Mouse (Mus musculus) CH12.LX (cell line): ENCODE measurements around the gene Man1a2. TPM values are rescaled to one million over a fixed set of nuclear protein-coding genes. Genes with fewer than 3 reads are reported as not detected.
A peak's percentile ranks its signal among the peaks of the same experiment; 100 is the strongest.

ENCODE experiments used
- DNase-seq: peaks from one replicate; pipeline ENCODE4 v3.0.0-alpha.2; 2013; ENCODE audit errors: extremely low read depth
- H3K27ac ChIP-seq: 2 replicates; pipeline ENCODE4 v1.5.1; 2012; ENCODE audit warnings: low read depth, mild to moderate bottlenecking, control low read depth, moderate library complexity; ENCODE audit not compliant: insufficient read depth
- H3K27me3 ChIP-seq: replicated peaks from 2 replicates; pipeline ENCODE3; 2012; ENCODE audit warnings: inconsistent platforms
- H3K36me3 ChIP-seq, 2 experiments: replicated peaks in 1 of 2; 2 replicates each; pipeline versions ENCODE3 to v1.6.1; 2012; ENCODE audit warnings: inconsistent platforms in 1 of 2, low read length in 1 of 2, mild to moderate bottlenecking in 1 of 2, mixed read lengths in 1 of 2, moderate library complexity in 1 of 2; ENCODE audit not compliant: control insufficient read depth in 1 of 2, insufficient read depth in 1 of 2
- H3K4me1 ChIP-seq, 2 experiments: 2 replicates each; pipeline ENCODE4 v1.6.1; 2012; ENCODE audit warnings: inconsistent platforms in 1 of 2, moderate library complexity in 1 of 2; ENCODE audit not compliant: insufficient read depth in 2 of 2, control insufficient read depth in 1 of 2
- H3K4me2 ChIP-seq: 2 replicates; pipeline ENCODE4 v1.6.1; 2012; ENCODE audit warnings: low read depth, mild to moderate bottlenecking, control low read depth; ENCODE audit not compliant: poor library complexity, insufficient read depth, severe bottlenecking
- H3K4me3 ChIP-seq, 3 experiments: fragments of 150-350 bp in 1 of 3; sonication (generic) in 1 of 3; replicated peaks in 1 of 3; 2 replicates each; pipeline versions ENCODE3 to v1.5.1; 2011 to 2012; ENCODE audit warnings: low read depth in 2 of 3, low read length in 2 of 3, mild to moderate bottlenecking in 2 of 3, moderate library complexity in 2 of 3, control low read depth in 1 of 3, improper control_type of control experiment in 1 of 3, inconsistent platforms in 1 of 3, mixed read lengths in 1 of 3; ENCODE audit not compliant: poor library complexity in 1 of 3
- H3K79me2 ChIP-seq: replicated peaks from 2 replicates; pipeline ENCODE4 v1.6.1; 2012; ENCODE audit warnings: mild to moderate bottlenecking, moderate library complexity; ENCODE audit not compliant: control insufficient read depth, poor library complexity, insufficient read depth, severe bottlenecking; ENCODE audit errors: extremely low read depth
- H3K9ac ChIP-seq: 2 replicates; pipeline ENCODE4 v1.6.1; 2012; ENCODE audit warnings: low read depth, mild to moderate bottlenecking, control low read depth, moderate library complexity; ENCODE audit not compliant: insufficient read depth
- H3K9me3 ChIP-seq: replicated peaks from 2 replicates; pipeline ENCODE3; 2012; ENCODE audit warnings: low read length, inconsistent platforms, mixed read lengths
- BHLHE40 ChIP-seq: IDR thresholded peaks from 2 replicates; pipeline ENCODE4 v1.6.1; 2011; ENCODE audit warnings: mild to moderate bottlenecking, low read depth, low read length, improper control_type of control experiment
- CHD2 ChIP-seq: IDR thresholded peaks from 2 replicates; pipeline ENCODE4 v1.6.1; 2011; ENCODE audit warnings: low read length, improper control_type of control experiment
- HCFC1 ChIP-seq: IDR thresholded peaks from 2 replicates; pipeline ENCODE4 v1.6.1; 2012; ENCODE audit warnings: low read depth, mild to moderate bottlenecking, inconsistent platforms, low read length, improper control_type of control experiment
- JUN ChIP-seq: IDR thresholded peaks from 2 replicates; pipeline ENCODE4 v1.6.1; 2011; ENCODE audit warnings: low read depth, mild to moderate bottlenecking, low read length, improper control_type of control experiment, moderate library complexity; ENCODE audit not compliant: insufficient read depth
- KAT2A ChIP-seq: IDR thresholded peaks from 2 replicates; pipeline ENCODE4 v1.6.1; 2012; ENCODE audit warnings: low read length, improper control_type of control experiment, inconsistent platforms; ENCODE audit not compliant: insufficient replicate concordance
- MAX ChIP-seq: IDR thresholded peaks from 2 replicates; pipeline ENCODE4 v1.6.1; 2011; ENCODE audit warnings: low read length, improper control_type of control experiment
- MAZ ChIP-seq: IDR thresholded peaks from 2 replicates; pipeline ENCODE4 v1.6.1; 2012; ENCODE audit warnings: low read depth, mild to moderate bottlenecking, inconsistent platforms, low read length, improper control_type of control experiment, moderate library complexity
- MXI1 ChIP-seq: IDR thresholded peaks from 2 replicates; pipeline ENCODE4 v1.6.1; 2011; ENCODE audit warnings: mild to moderate bottlenecking, low read depth, low read length, improper control_type of control experiment
- MYC ChIP-seq: IDR thresholded peaks from 2 replicates; pipeline ENCODE4 v1.6.1; 2011; ENCODE audit warnings: low read depth, mild to moderate bottlenecking, improper control_type of control experiment, low read length
- RCOR1 ChIP-seq: conservative IDR thresholded peaks from 2 replicates; pipeline ENCODE4 v1.6.1; 2012; ENCODE audit warnings: low read depth, mild to moderate bottlenecking, inconsistent platforms, low read length, improper control_type of control experiment
- SIN3A ChIP-seq: IDR thresholded peaks from 2 replicates; pipeline ENCODE4 v1.6.1; 2012; ENCODE audit warnings: low read length, improper control_type of control experiment, inconsistent platforms
- TCF12 ChIP-seq: IDR thresholded peaks from 2 replicates; pipeline ENCODE4 v1.6.1; 2014; ENCODE audit warnings: low read depth, mild to moderate bottlenecking, inconsistent platforms, low read length, improper control_type of control experiment
- ZKSCAN1 ChIP-seq: IDR thresholded peaks from 2 replicates; pipeline ENCODE4 v1.6.1; 2012; ENCODE audit warnings: low read depth, inconsistent platforms, low read length, improper control_type of control experiment, borderline replicate concordance
- ZNF384 ChIP-seq: IDR thresholded peaks from 2 replicates; pipeline ENCODE4 v1.6.1; 2012; ENCODE audit warnings: low read depth, low read length, improper control_type of control experiment, inconsistent platforms
- dilution Hi-C: fragments of 300-500 bp; cut with MboI; formaldehyde crosslinking; loops from 2 replicates; pipeline ENCODE4 v1.14.3; 2020; ENCODE audit warnings: low sequenced_read_pairs; ENCODE audit not compliant: extremely low pct_unique_long_range_greater_than_20kb, extremely low pct_ligation_motif_present
- in situ Hi-C: fragments of 300-500 bp; cut with MboI; formaldehyde crosslinking; loops from 3 replicates; pipeline ENCODE4 v1.14.3; 2019; ENCODE audit warnings: low sequenced_read_pairs, low pct_ligation_motif_present, low pct_unique_long_range_greater_than_20kb, mixed read lengths
- polyA plus RNA-seq: library from polyadenylated mRNA; unstranded; fragments of >175 nt; gene quantifications from 2 replicates; pipeline ENCODE4 v1.2.1, GENCODE M21; 2012; ENCODE audit warnings: low read depth; ENCODE audit not compliant: insufficient read length
- total RNA-seq, 2 experiments: library from RNA; depleted of rRNA; stranded (reverse); fragments of 300-350 nt in 1 of 2; fragments of >200 nt in 1 of 2; gene quantifications; 2 replicates each; pipeline ENCODE4 v1.2.3; 2012 to 2014

Man1a2 gene
- total and polyA plus RNA-seq, 3 experiments = 31.1 to 73.6 (median 53.5) TPM

GRCm38 (mm10) chr3:100684234-100684975, 898 bp downstream of the Man1a2 start:
- H3K9me3 ChIP-seq = no peaks in the 10 kb centered on the region
- in situ Hi-C loops (loop anchor here (25.0 kb wide), 1 partner anchor 272 kb away; no protein-coding TSS in a partner anchor), dilution Hi-C loops (no loop called here)
- no peaks in the 10 kb centered on the region for H3K27me3 ChIP-seq
- H3K27ac ChIP-seq = peak overlapping the region; percentile 4; the same call in 1 of the 2 replicates
- TF ChIP-seq ZKSCAN1 = no peak
- TF ChIP-seq JUN = no peak
- peak; percentile 28; the same call in 1 of the 2 replicates for TF ChIP-seq SIN3A
- TF ChIP-seq CHD2 = peak; percentile 68
- no peak for TF ChIP-seq ZNF384
- TF ChIP-seq MYC = 0 out of 2 replicates have a peak, but pooled peaks have one; percentile 31
- peak; percentile 90; the same call in 1 of the 2 replicates for TF ChIP-seq MXI1
- TF ChIP-seq BHLHE40 = 0 out of 2 replicates have a peak, but pooled peaks have one; percentile 20
- no peak for TF ChIP-seq KAT2A
- TF ChIP-seq TCF12 = no peak
- TF ChIP-seq HCFC1 = no peak
- TF ChIP-seq MAZ = no peak
- H3K79me2 ChIP-seq = peaks cover 44% of the 10 kb centered on the region
- H3K9ac ChIP-seq = peak overlapping the region; percentile 94
- H3K4me1 ChIP-seq = peaks cover 6 to 30% of the 10 kb centered on the region in 2 experiments; a peak in 3 of 4 replicates
- peak; percentile 49 for DNase-seq
- peak overlapping the region; percentile 58 for H3K4me2 ChIP-seq
- peaks cover 0 to 3% of the 10 kb centered on the region in 2 experiments for H3K36me3 ChIP-seq
- peak overlapping the region; percentile 77 to 89 (median 79) for H3K4me3 ChIP-seq

GRCm38 (mm10) chr3:100682841-100683240, 2.5 kb downstream of the Man1a2 start:
- dilution Hi-C loops = no loop called here
- Histone ChIP-seq H3K4me2 (peak overlapping the region; percentile 100), H3K9ac (peak overlapping the region; percentile 8), H3K9me3 (no peaks in the 10 kb centered on the region), H3K27me3 (no peaks in the 10 kb centered on the region), H3K79me2 (peaks cover 58% of the 10 kb centered on the region), H3K36me3 (peaks cover 0 to 12% of the 10 kb centered on the region in 2 experiments), H3K27ac (no peak overlapping the region), H3K4me1 (peaks cover 6 to 40% of the 10 kb centered on the region in 2 experiments; a peak in 3 of 4 replicates), H3K4me3 (peak overlapping the region; percentile 64 to 89 (median 77))
- in situ Hi-C loops = loop anchor here (25.0 kb wide), 1 partner anchor 271 kb away; no protein-coding TSS in a partner anchor
- DNase-seq = no peak
- TF ChIP-seq MAX (0 out of 2 replicates have a peak, but pooled peaks have one; percentile 42), SIN3A (peak; percentile 60; the same call in 1 of the 2 replicates), MAZ (0 out of 2 replicates have a peak, but pooled peaks have one; percentile 24), RCOR1 (no peak), MXI1 (peak; percentile 46)
- TF ChIP-seq, all 38 proteins: peak for 4
